Mouse (Mus musculus): ENCODE measurements around the gene Filip1.
A peak's percentile ranks its signal among the peaks of the same experiment; 100 is the strongest.

The Filip1 gene

GRCm38 (mm10) chr9:79898815-79899214, 113.8 kb downstream of the Filip1 start:
- no peak for DNase-seq (ENCODE audit: low spot score)

- no peak for DNase-seq (ENCODE audit: low spot score)
Measured at GRCm38 (mm10) chr9:79894665-79895064, 118.0 kb downstream of the Filip1 start.

GRCm38 (mm10) chr9:79893841-79894612, 118.6 kb downstream of the Filip1 start:
- DNase-seq (ENCODE audit: low spot score), result no peak

DNA sequence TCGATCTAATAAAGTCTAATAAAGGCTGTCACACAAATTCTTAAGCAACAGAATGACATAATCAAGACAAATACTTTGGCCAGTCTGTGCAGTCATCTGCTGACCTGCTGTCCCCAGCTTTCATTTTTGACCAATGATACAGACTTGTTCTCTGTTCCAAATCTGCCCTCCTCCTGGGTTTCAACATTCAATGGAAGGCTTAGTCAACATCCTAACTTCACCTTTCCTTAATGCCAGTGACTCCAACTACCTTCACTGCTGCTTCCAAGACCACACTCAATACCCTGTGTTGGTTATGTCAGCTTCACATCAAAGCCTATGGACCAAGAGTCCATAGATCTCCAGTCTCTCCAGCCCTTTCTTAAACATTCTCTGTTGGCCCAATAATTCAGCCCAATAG, 120.5 kb downstream of the Filip1 start:
- DNase-seq (ENCODE audit: low spot score), result no peak

- DNase-seq (ENCODE audit: low spot score), result no peak
Measured at GRCm38 (mm10) chr9:79890488-79890887, 122.2 kb downstream of the Filip1 start.

DNA sequence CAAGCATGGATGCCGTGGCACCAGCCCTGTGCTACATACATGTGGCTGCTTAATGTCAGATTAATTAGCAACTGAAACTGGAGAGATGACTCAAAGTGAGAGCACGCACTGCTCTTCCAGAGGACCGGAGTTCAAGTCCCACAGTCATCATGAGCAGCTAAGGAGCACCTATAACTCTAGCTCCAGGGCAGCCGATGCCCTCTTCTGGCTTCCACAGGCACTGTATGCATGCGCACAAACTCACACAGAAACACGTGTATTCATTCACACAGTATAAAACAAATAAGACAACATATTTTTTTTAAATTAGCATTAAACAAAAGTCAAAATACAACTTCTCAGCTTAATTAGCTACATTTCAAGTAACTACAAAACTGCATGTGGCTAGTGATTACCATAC, 123.5 kb downstream of the Filip1 start:
- DNase-seq (ENCODE audit: low spot score), result no peak

GRCm38 (mm10) chr9:79885244-79886210, 127.1 kb downstream of the Filip1 start:
- no peak for DNase-seq (ENCODE audit: low spot score)

DNA sequence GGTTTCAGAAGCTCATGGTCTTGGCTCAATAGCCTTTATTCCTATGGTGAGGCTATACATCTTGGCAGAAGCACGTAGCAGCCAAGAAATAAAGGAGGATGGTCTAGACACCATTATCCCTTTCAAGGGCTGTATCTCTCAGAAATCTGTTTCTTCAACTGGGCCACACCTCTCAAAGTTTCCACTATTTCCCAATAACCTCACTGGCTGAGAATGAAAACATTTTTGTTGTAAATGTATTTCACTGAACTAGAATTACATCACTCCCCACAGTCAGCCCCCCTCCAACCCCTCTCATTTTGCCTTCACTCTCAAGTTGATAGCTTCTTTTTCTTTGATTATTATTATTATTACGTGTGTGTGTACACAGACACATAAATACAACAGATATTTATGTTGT, 129.5 kb downstream of the Filip1 start:
- no peak for DNase-seq (ENCODE audit: low spot score)

GRCm38 (mm10) chr9:79880031-79880430, 132.6 kb downstream of the Filip1 start:
- DNase-seq (ENCODE audit: low spot score), result no peak

DNA sequence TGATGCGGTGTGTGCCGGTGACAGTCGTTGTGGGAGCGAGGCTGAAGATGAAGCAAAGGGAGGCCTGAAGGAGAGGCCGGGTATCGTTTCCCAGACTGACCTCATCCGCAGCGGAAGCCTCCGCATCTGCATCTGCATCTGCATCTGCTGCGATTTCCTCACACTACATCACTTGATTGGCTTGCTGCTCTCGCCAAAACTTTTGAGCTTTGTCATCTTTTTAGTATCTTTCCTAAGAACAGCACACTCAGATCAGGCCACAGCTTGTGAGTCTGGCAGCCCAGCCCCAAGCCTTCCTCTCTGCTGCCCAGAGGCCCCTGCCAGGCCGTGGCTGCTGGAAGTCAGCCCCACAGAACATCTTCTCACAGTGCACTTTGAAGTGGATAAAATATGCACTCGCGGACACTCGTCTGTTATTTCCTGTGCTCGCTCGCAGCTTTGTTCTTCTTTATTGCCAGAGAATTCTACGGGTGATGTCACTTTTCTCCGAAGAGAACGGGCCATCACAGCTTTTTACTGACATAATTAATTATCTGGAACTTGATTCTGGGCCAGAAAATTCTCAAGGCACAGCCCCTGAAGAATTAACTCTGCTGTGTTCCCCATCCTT, 137.0 kb downstream of the Filip1 start:
- peak; percentile 21 for DNase-seq (ENCODE audit: low spot score)

GRCm38 (mm10) chr9:79872598-79872997, 140.1 kb downstream of the Filip1 start:
- DNase-seq (ENCODE audit: low spot score), result no peak

GRCm38 (mm10) chr9:79869512-79869911, 143.1 kb downstream of the Filip1 start:
- no peak for DNase-seq (ENCODE audit: low spot score)

GRCm38 (mm10) chr9:79865998-79866397, 146.7 kb downstream of the Filip1 start:
- no peak for DNase-seq (ENCODE audit: low spot score)

- DNase-seq (ENCODE audit: low spot score), result no peak
Measured at GRCm38 (mm10) chr9:79862544-79862943, 150.1 kb downstream of the Filip1 start.

- no peak for DNase-seq (ENCODE audit: low spot score)
Measured at GRCm38 (mm10) chr9:79847099-79847498, 165.6 kb downstream of the Filip1 start.

- no peak for DNase-seq (ENCODE audit: low spot score)
Measured at GRCm38 (mm10) chr9:79842615-79843014, 170.0 kb downstream of the Filip1 start.

- DNase-seq (ENCODE audit: low spot score), result no peak
Measured at GRCm38 (mm10) chr9:79842028-79842427, 170.6 kb downstream of the Filip1 start.

DNA sequence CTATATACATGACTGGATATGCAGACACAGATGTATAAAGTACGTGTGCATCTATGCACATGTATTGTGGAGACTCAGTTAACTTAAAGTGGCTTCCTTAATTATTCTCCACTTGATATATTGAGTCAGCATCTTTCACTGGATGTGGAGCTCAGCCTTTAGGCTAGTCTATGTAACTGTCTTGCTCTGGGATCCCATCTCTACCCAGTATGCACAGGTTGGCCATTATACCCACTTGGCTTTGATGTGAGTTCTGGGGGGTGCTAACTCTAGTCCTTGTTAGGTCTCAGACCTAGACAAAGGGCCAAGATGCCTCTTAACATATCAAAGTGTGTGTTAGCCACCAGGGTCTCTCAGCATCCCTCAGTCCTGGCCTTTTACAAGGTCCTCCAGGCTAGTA, 181.4 kb downstream of the Filip1 start:
- DNase-seq (ENCODE audit: low spot score), result no peak

GRCm38 (mm10) chr9:79830874-79831273, 181.8 kb downstream of the Filip1 start:
- DNase-seq (ENCODE audit: low spot score), result no peak

- no peak for DNase-seq (ENCODE audit: low spot score)
Measured at GRCm38 (mm10) chr9:79829842-79830800, 182.5 kb downstream of the Filip1 start.

GRCm38 (mm10) chr9:79827072-79827471, 185.6 kb downstream of the Filip1 start:
- no peak for DNase-seq (ENCODE audit: low spot score)
